Mouse (Mus musculus) hematopoietic stem cell, adult 5-6 weeks (primary cell): Measurements from ENCODE around the gene Myadm. TPM values are rescaled to one million over a fixed set of nuclear protein-coding genes. Genes with fewer than 3 reads are reported as not detected.
A peak's percentile ranks its signal among the peaks of the same experiment; 100 is the strongest.

Source experiments
- ATAC-seq, 2 experiments: fragments of 125-278 bp in 1 of 2; replicated peaks in 1 of 2; 2 replicates each; pipeline ENCODE4 v1.8.0; 2016 to 2017; ENCODE audit warnings: inconsistent platforms in 2 of 2, mild to moderate bottlenecking in 2 of 2, moderate number of reproducible peaks in 2 of 2, low read depth in 1 of 2, moderate TSS enrichment in 1 of 2; ENCODE audit not compliant: low FRiP score in 2 of 2, poor library complexity in 2 of 2, severe bottlenecking in 2 of 2, insufficient read depth in 1 of 2, low TSS enrichment in 1 of 2
- total RNA-seq: library from RNA; stranded (forward); fragments of 172-1452, 232-1000 nt; gene quantifications from 2 replicates; pipeline ENCODE4 v1.2.3, GENCODE M21; 2017

The Myadm gene
- total RNA-seq, 1 experiment from 2014 or later = 9.2 TPM

- 0 out of 4 replicates have a peak, but pooled peaks of 1 of the 2 experiments have one; percentile 8 for ATAC-seq
Measured at GRCm38 (mm10) chr7:3302556-3303275, 13.8 kb downstream of the Myadm start.

GRCm38 (mm10) chr7:3303276-3303781, 14.4 kb downstream of the Myadm start:
- ATAC-seq = peak; percentile 38 to 55

GRCm38 (mm10) chr7:3303789-3304188, 14.9 kb downstream of the Myadm start:
- ATAC-seq = peak in 1 of 2 experiments; percentile 5; a peak in 1 of 4 replicates

GRCm38 (mm10) chr7:3304298-3304697, 15.4 kb downstream of the Myadm start:
- ATAC-seq = peak in 1 of 2 experiments; percentile 41; a peak in 2 of 4 replicates

GRCm38 (mm10) chr7:3306400-3306799, 17.5 kb downstream of the Myadm start:
- ATAC-seq = no peak

- no peak for ATAC-seq
Measured at GRCm38 (mm10) chr7:3308646-3309045, 19.8 kb downstream of the Myadm start.

- ATAC-seq = no peak
Measured at GRCm38 (mm10) chr7:3310233-3310632, 21.4 kb downstream of the Myadm start.

- no peak for ATAC-seq
Measured at GRCm38 (mm10) chr7:3313571-3313970, 24.7 kb downstream of the Myadm start.

GRCm38 (mm10) chr7:3314121-3314520, 25.2 kb downstream of the Myadm start:
- no peak for ATAC-seq

- ATAC-seq = no peak
Measured at GRCm38 (mm10) chr7:3317704-3318103, 28.8 kb downstream of the Myadm start.

- ATAC-seq = no peak
Measured at GRCm38 (mm10) chr7:3320856-3321255, 32.0 kb downstream of the Myadm start.

GRCm38 (mm10) chr7:3323826-3324225, 34.9 kb downstream of the Myadm start:
- no peak for ATAC-seq

GRCm38 (mm10) chr7:3327961-3328360, 39.1 kb downstream of the Myadm start:
- no peak for ATAC-seq

GRCm38 (mm10) chr7:3329776-3330546, 41.1 kb downstream of the Myadm start:
- ATAC-seq = peak; percentile 88 to 94

GRCm38 (mm10) chr7:3331171-3331570, 42.3 kb downstream of the Myadm start:
- no peak for ATAC-seq

GRCm38 (mm10) chr7:3331581-3332223, 42.8 kb downstream of the Myadm start:
- peak in 1 of 2 experiments; percentile 44; a peak in 1 of 4 replicates for ATAC-seq

- ATAC-seq = no peak
Measured at GRCm38 (mm10) chr7:3332224-3332615, 43.3 kb downstream of the Myadm start.
